Mouse (Mus musculus): Measurements from ENCODE around the gene Relb. TPM values are rescaled to one million over a fixed set of nuclear protein-coding genes. Genes with fewer than 3 reads are reported as not detected.

Gene Relb
- total RNA-seq, 2 experiments from 2014 or later: 0.68 TPM; not detected in 1

GRCm38 (mm10) chr7:19593061-19593730 lies 36.0 kb downstream of the Relb start:
- ATAC-seq (replicated peaks; ENCODE audit: low FRiP score, poor library complexity, severe bottlenecking): peak; percentile 41

DNA sequence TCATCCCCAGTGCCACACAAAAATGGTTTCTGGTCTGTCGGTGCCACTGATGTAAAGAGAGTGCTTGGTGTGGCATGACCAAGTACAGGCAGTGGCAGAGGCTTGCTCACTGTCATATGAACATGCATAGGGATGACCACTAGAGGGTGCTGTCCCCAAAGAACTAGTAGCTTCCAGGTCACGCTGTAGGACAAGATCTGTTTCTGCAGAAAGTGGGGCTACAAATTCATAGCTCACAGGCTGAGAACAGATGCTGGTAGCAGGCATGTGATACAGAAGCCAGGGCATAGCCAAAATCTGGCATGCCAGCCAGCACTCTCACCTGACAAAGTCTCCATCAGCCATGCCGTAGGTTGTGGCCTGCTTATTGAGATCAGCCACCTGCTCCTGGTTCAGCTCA lies 39.3 kb downstream of the Relb start:
- ATAC-seq (replicated peaks; ENCODE audit: low FRiP score, poor library complexity, severe bottlenecking): peak; percentile 79

- ATAC-seq (replicated peaks; ENCODE audit: low FRiP score, poor library complexity, severe bottlenecking): peak; percentile 52
Measured at GRCm38 (mm10) chr7:19589207-19589606, 40.0 kb downstream of the Relb start.

DNA sequence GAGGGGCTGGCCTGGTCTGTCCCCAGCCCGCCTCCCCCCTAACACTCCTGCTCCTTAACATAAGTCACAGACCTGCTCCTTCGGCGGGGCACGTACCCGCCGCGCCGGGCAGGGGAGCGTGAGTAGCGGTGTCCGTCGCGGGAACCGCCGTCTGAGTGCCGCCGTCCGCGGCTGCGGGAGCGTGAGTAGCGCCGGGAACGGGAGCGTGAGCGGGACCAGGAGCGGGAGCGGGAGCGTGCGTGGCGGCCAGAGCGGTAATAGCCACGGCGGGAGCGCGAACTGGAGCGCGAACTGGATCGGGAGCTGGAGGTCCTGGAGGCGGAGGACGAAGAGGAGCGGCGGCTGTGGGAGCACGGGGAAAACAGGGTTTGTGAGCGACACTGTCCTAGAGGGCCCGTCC lies 43.0 kb downstream of the Relb start:
- no peak for ATAC-seq (replicated peaks; ENCODE audit: low FRiP score, poor library complexity, severe bottlenecking)

DNA sequence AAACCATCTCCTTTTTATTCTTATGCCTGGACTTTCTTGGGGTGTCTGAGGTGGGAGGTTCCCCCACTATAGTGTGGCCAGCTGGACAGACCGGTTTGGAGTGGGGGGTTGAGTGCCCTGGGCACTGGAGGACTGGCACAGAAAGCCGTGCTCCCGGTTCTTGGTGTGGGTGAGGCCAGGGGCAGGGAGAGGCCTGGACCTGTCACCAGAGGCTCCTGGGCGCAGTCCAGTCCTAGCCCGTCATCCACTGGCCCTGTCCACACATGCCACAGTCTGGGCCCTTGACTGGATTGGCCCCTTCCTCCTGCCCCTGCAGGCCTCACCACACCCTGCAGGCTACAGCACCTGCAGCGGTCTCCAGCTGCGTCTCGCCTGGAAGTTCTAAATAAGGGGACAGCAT lies 48.6 kb downstream of the Relb start:
- no peak for ATAC-seq (replicated peaks; ENCODE audit: low FRiP score, poor library complexity, severe bottlenecking)

DNA sequence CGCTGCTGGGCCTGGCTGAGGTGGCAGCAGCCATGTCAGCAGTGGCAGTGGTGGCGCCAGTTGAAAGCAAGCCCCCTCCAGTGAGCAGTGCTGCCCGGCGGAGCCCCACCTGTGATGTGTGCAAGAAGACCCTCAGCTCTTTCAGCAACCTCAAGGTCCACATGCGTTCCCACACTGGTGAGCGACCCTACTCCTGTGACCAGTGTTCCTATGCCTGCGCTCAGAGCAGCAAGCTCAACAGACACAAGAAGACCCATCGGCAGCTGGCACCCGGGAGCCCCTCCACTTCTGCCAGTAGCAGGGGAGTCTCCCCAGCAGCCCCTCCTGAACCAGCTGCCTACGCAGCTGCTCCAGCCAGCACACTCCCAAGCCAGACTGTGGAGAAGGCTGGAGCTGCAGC lies 49.5 kb downstream of the Relb start:
- ATAC-seq (replicated peaks; ENCODE audit: low FRiP score, poor library complexity, severe bottlenecking): no peak

DNA sequence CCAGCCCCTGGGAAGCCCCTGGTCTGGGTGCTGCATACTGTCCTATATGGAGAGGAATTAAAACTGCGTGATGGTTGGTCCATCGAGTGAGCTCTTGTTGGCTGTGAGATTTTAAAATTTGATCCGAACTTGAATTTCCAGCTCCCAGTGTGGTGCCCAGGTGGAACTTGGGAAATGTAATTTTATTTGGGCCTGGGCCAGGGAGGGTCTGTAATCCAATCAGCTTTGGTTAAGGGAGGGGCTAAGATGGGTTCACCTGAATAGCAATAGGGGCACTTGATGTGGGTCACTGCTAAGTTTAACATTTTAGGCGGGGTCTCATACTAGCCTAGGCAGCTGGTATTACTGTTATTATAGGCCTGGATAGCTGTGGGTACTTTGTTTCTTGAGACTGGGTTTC lies 50.8 kb downstream of the Relb start:
- no peak for ATAC-seq (replicated peaks; ENCODE audit: low FRiP score, poor library complexity, severe bottlenecking)

- peak; percentile 26; the same call in 1 of the 2 replicates for ATAC-seq (replicated peaks; ENCODE audit: low FRiP score, poor library complexity, severe bottlenecking)
Measured at GRCm38 (mm10) chr7:19577877-19578414, 51.3 kb downstream of the Relb start.

GRCm38 (mm10) chr7:19577141-19577852 lies 51.9 kb downstream of the Relb start, which contains the start of the genes Zfp296 and Gemin7:
TSS of gene Zfp296 (plus strand) at chr7:19577287.
TSS of gene Gemin7 (minus strand) at chr7:19577595.
- 0 out of 2 replicates have a peak, but pooled peaks have one; percentile 13 for ATAC-seq (replicated peaks; ENCODE audit: low FRiP score, poor library complexity, severe bottlenecking)

GRCm38 (mm10) chr7:19575559-19575958 lies 53.7 kb downstream of the Relb start:
- no peak for ATAC-seq (replicated peaks; ENCODE audit: low FRiP score, poor library complexity, severe bottlenecking)

DNA sequence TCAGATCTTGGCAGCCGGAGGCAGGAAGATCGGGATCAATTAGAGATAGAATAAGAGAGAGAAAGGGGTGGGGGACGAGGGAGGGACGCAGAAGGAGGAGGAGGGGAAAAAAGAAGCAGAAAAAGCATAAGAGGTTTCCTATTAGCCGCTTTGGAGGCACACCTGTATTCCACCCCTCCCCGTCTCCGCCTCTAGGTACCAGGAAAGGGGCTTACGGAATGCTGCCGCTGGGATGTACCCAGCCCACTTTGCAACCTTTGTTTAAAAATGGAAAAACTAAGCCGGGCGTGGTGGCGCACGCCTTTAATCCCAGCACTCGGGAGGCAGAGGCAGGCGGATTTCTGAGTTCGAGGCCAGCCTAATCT lies 55.5 kb downstream of the Relb start:
- no peak for ATAC-seq (replicated peaks; ENCODE audit: low FRiP score, poor library complexity, severe bottlenecking)

DNA sequence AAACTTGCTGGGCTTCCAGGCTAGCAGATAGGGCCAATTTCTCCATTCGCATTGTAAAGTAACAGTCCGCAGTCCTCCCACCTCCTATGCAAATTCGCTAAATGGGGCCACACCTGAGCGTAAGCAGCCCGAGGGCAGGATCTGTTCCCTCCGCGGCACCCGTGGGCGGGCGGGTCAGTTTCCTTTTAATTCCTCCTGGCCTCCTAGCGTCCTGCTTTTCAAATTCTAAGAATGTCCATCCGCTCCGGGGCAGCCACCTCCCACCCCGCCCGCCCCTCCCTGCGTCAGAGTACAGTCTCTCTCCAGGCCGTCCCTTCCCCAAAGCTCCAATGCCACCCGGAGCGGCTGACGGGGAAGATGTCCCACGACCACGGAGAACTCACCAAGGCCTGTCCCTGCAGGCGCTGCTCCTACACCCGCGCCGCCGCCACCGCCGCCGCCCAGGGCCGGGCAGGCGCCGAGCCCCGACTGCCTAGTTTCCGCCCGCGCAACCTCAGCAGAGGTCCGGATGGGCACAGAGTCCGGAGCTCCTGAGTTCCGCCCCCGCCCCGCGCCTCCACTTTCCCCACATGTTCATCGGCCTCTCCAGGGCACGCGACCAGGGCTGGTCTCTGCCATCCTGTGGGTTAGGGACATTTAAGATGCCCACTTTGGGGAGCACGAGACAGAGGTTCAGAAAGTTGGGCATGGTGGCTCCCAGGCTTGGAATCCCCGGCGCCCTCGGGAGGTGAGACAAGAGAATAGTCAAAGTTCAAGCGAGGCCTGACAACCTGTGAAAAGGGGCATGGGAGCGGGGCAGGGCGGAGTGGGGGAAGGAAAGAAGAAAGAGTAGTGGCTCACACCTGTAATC lies 56.1 kb downstream of the Relb start:
- peak; percentile 77 for ATAC-seq (replicated peaks; ENCODE audit: low FRiP score, poor library complexity, severe bottlenecking)

- ATAC-seq (replicated peaks; ENCODE audit: low FRiP score, poor library complexity, severe bottlenecking): no peak
Measured at GRCm38 (mm10) chr7:19569647-19570046, 59.6 kb downstream of the Relb start.

DNA sequence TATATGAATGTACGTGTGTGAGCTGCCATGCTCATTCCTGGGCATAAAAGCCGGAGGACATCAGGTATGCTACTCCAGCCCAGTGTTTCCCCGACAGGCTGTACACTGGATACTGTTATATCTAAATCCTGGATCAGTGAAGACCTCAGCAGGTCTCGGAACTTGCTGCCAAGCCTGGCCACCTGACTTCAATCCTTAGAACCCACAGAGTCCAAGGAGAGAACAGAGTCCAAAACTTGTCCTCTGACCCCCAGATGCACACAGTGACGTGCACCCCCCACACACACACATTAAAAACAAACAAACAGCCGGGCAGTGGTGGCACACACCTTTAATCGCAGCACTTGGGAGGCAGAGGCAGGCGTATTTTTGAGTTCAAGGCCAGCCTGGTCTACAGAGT lies 61.8 kb downstream of the Relb start:
- no peak for ATAC-seq (replicated peaks; ENCODE audit: low FRiP score, poor library complexity, severe bottlenecking)

DNA sequence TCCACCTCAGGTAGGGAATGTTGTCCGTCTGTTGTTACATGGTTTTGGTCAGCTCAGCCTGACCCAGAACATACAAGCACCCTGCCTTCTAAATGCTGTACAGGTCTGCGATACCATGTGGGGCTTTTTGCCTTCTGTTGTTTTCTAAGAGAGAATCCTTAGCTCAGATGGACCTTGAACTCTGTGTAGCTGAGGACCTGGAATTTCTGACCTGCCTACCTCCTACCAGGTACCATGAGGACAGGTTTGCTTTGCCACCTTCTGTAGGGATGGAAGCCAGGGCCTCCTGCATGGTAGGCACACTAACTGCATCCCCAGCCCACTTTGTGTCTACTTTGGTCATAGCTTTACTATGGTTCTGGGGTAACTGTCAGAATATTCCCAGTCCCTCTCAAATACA lies 63.4 kb downstream of the Relb start:
- no peak for ATAC-seq (replicated peaks; ENCODE audit: low FRiP score, poor library complexity, severe bottlenecking)

GRCm38 (mm10) chr7:19564455-19564854 lies 64.8 kb downstream of the Relb start:
- no peak for ATAC-seq (replicated peaks; ENCODE audit: low FRiP score, poor library complexity, severe bottlenecking)

DNA sequence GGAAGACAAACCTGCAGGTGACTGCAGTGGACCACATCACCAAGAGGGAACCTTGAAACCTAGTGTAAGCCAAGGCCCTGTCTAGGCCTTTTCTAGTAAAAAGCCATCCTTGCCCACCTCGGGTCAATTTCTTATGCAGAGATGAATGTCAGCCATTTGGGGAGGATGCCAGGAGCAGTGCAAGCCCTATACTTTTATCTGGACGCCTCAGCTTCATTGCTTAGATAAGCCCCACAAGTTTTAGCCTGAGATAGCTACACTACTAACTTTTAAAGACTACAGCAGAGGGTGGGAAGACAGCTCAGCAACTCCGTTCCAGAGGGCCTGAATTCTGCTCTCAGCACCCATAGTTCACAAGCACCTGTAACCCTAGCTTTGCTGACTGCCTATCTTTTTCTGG lies 65.4 kb downstream of the Relb start:
- ATAC-seq (replicated peaks; ENCODE audit: low FRiP score, poor library complexity, severe bottlenecking): peak; percentile 64

- ATAC-seq (replicated peaks; ENCODE audit: low FRiP score, poor library complexity, severe bottlenecking): 0 out of 2 replicates have a peak, but pooled peaks have one; percentile 13
Measured at GRCm38 (mm10) chr7:19562643-19563410, 66.4 kb downstream of the Relb start, which contains the start of gene Ppp1r37. TSS of gene Ppp1r37 (minus strand) at chr7:19563076.
